Mouse (Mus musculus) testis, adult 2 months (tissue): ENCODE data around the gene Fgd4.

Source experiments
- CTCF ChIP-seq: fragments of 200-500 bp; IDR thresholded peaks from 2 replicates; pipeline ENCODE4 v1.5.1; 2012; ENCODE audit warnings: low read depth, mild to moderate bottlenecking, inconsistent platforms, low read length, moderate library complexity; ENCODE audit not compliant: control insufficient read depth, insufficient read depth, insufficient replicate concordance
- POLR2A ChIP-seq: fragments of 200-500 bp; IDR thresholded peaks from 2 replicates; pipeline ENCODE4 v1.6.1; 2012; ENCODE audit warnings: low read depth, mild to moderate bottlenecking, inconsistent platforms, low read length, moderate library complexity; ENCODE audit not compliant: control insufficient read depth

DNA sequence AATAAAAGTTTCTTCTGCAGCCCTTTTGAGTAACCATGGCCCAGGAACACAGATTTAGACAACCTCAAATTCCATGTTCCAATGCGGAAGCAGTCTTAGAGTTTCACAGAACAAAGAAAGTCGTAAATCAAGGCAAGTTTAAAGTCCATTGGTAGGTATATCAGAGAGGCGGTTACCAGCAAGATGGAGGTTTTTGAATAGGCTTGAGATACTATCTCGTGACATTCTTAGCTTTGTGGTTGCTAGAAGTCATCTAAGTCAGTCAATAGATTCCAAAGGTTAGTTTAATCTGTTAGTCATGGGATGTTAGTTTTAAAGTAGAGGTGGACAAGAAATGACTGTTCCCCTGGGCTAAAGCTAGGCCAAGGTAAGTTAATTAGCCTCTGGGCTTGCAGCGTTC is at the start of gene Fgd4:
- no peak for TF ChIP-seq POLR2A
- TF ChIP-seq CTCF = no peak
